Mouse (Mus musculus) G1E (cell line): ENCODE data around the gene Bri3bp. TPM values are rescaled to one million over a fixed set of nuclear protein-coding genes. Genes with fewer than 3 reads are reported as not detected.

Experiments used
- ATAC-seq: 2 replicates; pipeline ENCODE4 v1.8.0; 2016; ENCODE audit warnings: mild to moderate bottlenecking; ENCODE audit not compliant: insufficient number of reproducible peaks, poor library complexity, low FRiP score, severe bottlenecking; ENCODE audit errors: extremely low read depth
- DNase-seq: peaks from one replicate; pipeline ENCODE4 v3.0.0; 2012; ENCODE audit warnings: low spot score
- H3K27me3 ChIP-seq: 2 replicates; pipeline ENCODE4 v1.6.1; 2012; ENCODE audit warnings: mild to moderate bottlenecking, low read length, inconsistent platforms; ENCODE audit not compliant: insufficient read depth
- H3K36me3 ChIP-seq: replicated peaks from 2 replicates; pipeline ENCODE3; 2012; ENCODE audit warnings: mild to moderate bottlenecking, inconsistent platforms
- H3K4me1 ChIP-seq: 2 replicates; pipeline ENCODE4 v1.6.1; 2012; ENCODE audit warnings: low read depth, low read length, inconsistent platforms, mixed read lengths; ENCODE audit not compliant: insufficient read depth
- H3K4me3 ChIP-seq: 2 replicates; pipeline ENCODE4 v1.5.1; 2012; ENCODE audit warnings: low read depth, mild to moderate bottlenecking, inconsistent platforms, low read length, moderate library complexity, mixed read lengths
- H3K9me3 ChIP-seq: replicated peaks from 2 replicates; pipeline ENCODE4 v1.6.1; 2012; ENCODE audit warnings: inconsistent platforms
- CTCF ChIP-seq: IDR thresholded peaks from 2 replicates; pipeline ENCODE4 v1.5.1; 2012; ENCODE audit warnings: low read depth, low read length, inconsistent platforms, mixed read lengths
- GATA1 ChIP-seq: IDR thresholded peaks from 2 replicates; pipeline ENCODE4 v1.6.1; 2012; ENCODE audit warnings: borderline replicate concordance, low read length, inconsistent platforms, mixed read lengths
- GATA2 ChIP-seq: IDR thresholded peaks from 2 replicates; pipeline ENCODE4 v1.6.1; 2012; ENCODE audit warnings: low read depth, low read length, inconsistent platforms, borderline replicate concordance
- POLR2AphosphoS5 ChIP-seq: IDR thresholded peaks from 2 replicates; pipeline ENCODE4 v1.6.1; 2012; ENCODE audit warnings: low read depth, low read length, inconsistent platforms; ENCODE audit not compliant: insufficient replicate concordance
- TAL1 ChIP-seq: conservative IDR thresholded peaks from 2 replicates; pipeline ENCODE4 v1.6.1; 2012; ENCODE audit warnings: low read depth, low read length, inconsistent platforms, mixed read lengths
- polyA plus RNA-seq: library from polyadenylated mRNA; stranded (reverse); fragments of >175 nt; gene quantifications from 2 replicates; pipeline ENCODE4 v1.2.3, GENCODE M21; 2012
- total RNA-seq, 2 experiments: library from RNA; stranded (forward) in 1 of 2; stranded (reverse) in 1 of 2; fragments of 200-1000 nt in 1 of 2; fragments of >200 nt in 1 of 2; fragmentation: Nextera tagmentation in 1 of 2; gene quantifications; 2 replicates each; pipeline ENCODE4 v1.2.3; 2014 to 2017

Gene Bri3bp
- total and polyA plus RNA-seq, 3 experiments: 14.6 to 76.6 (median 50.1) TPM

- ATAC-seq (0 out of 2 replicates have a peak, but pooled peaks have one; percentile 35), DNase-seq (peak; percentile 44)
- H3K4me3 ChIP-seq: peak overlapping the region; percentile 91
- H3K27me3 ChIP-seq: no peaks in the 10 kb centered on the region
- peaks cover 4% of the 10 kb centered on the region; the same call in 1 of the 2 replicates for H3K9me3 ChIP-seq
- peaks cover 47% of the 10 kb centered on the region for H3K4me1 ChIP-seq
- TF ChIP-seq GATA1 (no peak), CTCF (no peak), GATA2 (no peak), TAL1 (no peak), POLR2AphosphoS5 (no peak)
- peaks cover 22% of the 10 kb centered on the region for H3K36me3 ChIP-seq
These were observed 660 bp upstream of the Bri3bp start for GRCm38 (mm10) chr5:125440583-125441233.

- Histone ChIP-seq H3K4me3 (peak overlapping the region; percentile 91), H3K9me3 (peaks cover 4% of the 10 kb centered on the region; the same call in 1 of the 2 replicates), H3K36me3 (peaks cover 39% of the 10 kb centered on the region), H3K4me1 (peaks cover 60% of the 10 kb centered on the region), H3K27me3 (no peaks in the 10 kb centered on the region)
- ATAC-seq (no peak), DNase-seq (peak; percentile 51)
- TF ChIP-seq TAL1: no peak
- TF ChIP-seq POLR2AphosphoS5: no peak
- TF ChIP-seq GATA2: no peak
- TF ChIP-seq CTCF: no peak
- TF ChIP-seq GATA1: no peak
These were observed 998 bp downstream of the Bri3bp start for GRCm38 (mm10) chr5:125442136-125442995.

GRCm38 (mm10) chr5:125443335-125443734 is 2.0 kb downstream of the Bri3bp start:
- peaks cover 48% of the 10 kb centered on the region for H3K36me3 ChIP-seq
- peaks cover 67% of the 10 kb centered on the region for H3K4me1 ChIP-seq
- TF ChIP-seq POLR2AphosphoS5: no peak
- no peak for TF ChIP-seq TAL1
- no peak for TF ChIP-seq GATA2
- TF ChIP-seq CTCF: no peak
- no peak for TF ChIP-seq GATA1
- no peak for DNase-seq
- ATAC-seq: no peak
- peaks cover 4% of the 10 kb centered on the region; the same call in 1 of the 2 replicates for H3K9me3 ChIP-seq
- H3K4me3 ChIP-seq: peak overlapping the region; percentile 30; the same call in 1 of the 2 replicates
- no peaks in the 10 kb centered on the region for H3K27me3 ChIP-seq

- peaks cover 54% of the 10 kb centered on the region for H3K36me3 ChIP-seq
- TF ChIP-seq CTCF (no peak), TAL1 (no peak), GATA1 (no peak), GATA2 (no peak), POLR2AphosphoS5 (no peak)
- no peaks in the 10 kb centered on the region for H3K27me3 ChIP-seq
- DNase-seq (no peak), ATAC-seq (no peak)
- H3K4me1 ChIP-seq: peaks cover 72% of the 10 kb centered on the region
- peaks cover 4% of the 10 kb centered on the region; the same call in 1 of the 2 replicates for H3K9me3 ChIP-seq
- no peak overlapping the region; the same call in 1 of the 2 replicates for H3K4me3 ChIP-seq
These were observed 2.5 kb downstream of the Bri3bp start for GRCm38 (mm10) chr5:125443915-125444314.

GRCm38 (mm10) chr5:125444554-125444953 is 3.2 kb downstream of the Bri3bp start:
- TF ChIP-seq GATA2: no peak
- no peak for TF ChIP-seq POLR2AphosphoS5
- no peak for TF ChIP-seq GATA1
- TF ChIP-seq TAL1: no peak
- TF ChIP-seq CTCF: no peak
- peaks cover 76% of the 10 kb centered on the region for H3K4me1 ChIP-seq
- peaks cover 4% of the 10 kb centered on the region; the same call in 1 of the 2 replicates for H3K9me3 ChIP-seq
- DNase-seq (peak; percentile 20), ATAC-seq (peak; percentile 4; the same call in 1 of the 2 replicates)
- H3K4me3 ChIP-seq: no peak overlapping the region; the same call in 1 of the 2 replicates
- H3K27me3 ChIP-seq: no peaks in the 10 kb centered on the region
- H3K36me3 ChIP-seq: peaks cover 60% of the 10 kb centered on the region

- ATAC-seq (no peak), DNase-seq (no peak)
- Histone ChIP-seq H3K36me3 (peaks cover 78% of the 10 kb centered on the region), H3K9me3 (peaks cover 4% of the 10 kb centered on the region; the same call in 1 of the 2 replicates), H3K4me1 (peaks cover 69% of the 10 kb centered on the region), H3K27me3 (no peaks in the 10 kb centered on the region), H3K4me3 (no peak overlapping the region)
- TF ChIP-seq CTCF (no peak), GATA2 (no peak), TAL1 (no peak), GATA1 (no peak), POLR2AphosphoS5 (no peak)
These were observed 5.0 kb downstream of the Bri3bp start for GRCm38 (mm10) chr5:125446344-125446743.
